Mouse (Mus musculus): Measurements from ENCODE around the gene Ggcx. TPM values are rescaled to one million over a fixed set of nuclear protein-coding genes. Genes with fewer than 3 reads are reported as not detected.
"Not testable (repeated sequence)": the region's sequence is repeated elsewhere in the genome, so short reads cannot be mapped to it uniquely, and the experiment has no call there.

The Ggcx gene
- total RNA-seq, 2 experiments from 2014 or later: 21.7 to 27.0 TPM

DNA sequence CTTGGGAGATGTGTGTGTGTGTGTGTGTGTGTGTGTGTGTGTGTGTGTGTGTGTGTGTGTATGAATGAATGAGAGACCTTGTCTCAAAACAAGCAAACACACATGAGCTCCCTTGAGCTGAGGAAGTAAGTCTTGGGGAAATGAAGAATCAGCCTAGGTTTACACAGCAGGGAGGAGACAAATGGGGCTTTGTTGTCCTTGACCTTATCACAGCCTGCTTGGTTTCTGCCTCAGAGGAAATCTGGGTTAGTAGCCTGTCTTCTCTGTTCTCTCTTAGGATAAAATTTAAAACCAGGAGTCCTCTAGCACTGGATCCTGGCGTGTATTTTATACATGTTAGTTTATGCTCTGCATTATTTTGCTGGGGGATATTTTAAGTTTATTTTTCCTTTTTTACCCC lies 5.7 kb downstream of the Ggcx start:
- intact Hi-C loops (cut with DNase I): no loop called here

GRCm38 (mm10) chr6:72420901-72421300 lies 6.8 kb downstream of the Ggcx start:
- intact Hi-C loops (cut with DNase I): no loop called here
- DNase-seq (ENCODE audit: low spot score in 2 of 2): no peak

More for the DNA sequence above, 5.7 kb downstream of the Ggcx start:
- no peak for DNase-seq (ENCODE audit: low spot score in 2 of 2)

- intact Hi-C loops (cut with DNase I): no loop called here
- DNase-seq (ENCODE audit: low spot score in 2 of 2): no peak
Measured at GRCm38 (mm10) chr6:72425646-72426045, 11.5 kb downstream of the Ggcx start.

- DNase-seq (ENCODE audit: low spot score in 2 of 2): peak; percentile 65 to 75
- intact Hi-C loops (cut with DNase I): loop anchor here (1.0 to 2.0 kb wide), 2 partner anchors 106 to 139 kb away; no protein-coding TSS in a partner anchor
Measured at GRCm38 (mm10) chr6:72428036-72428435, 13.9 kb downstream of the Ggcx start.

- intact Hi-C loops (cut with DNase I): loop anchor here (2.0 kb wide), 1 partner anchor 138 kb away; no protein-coding TSS in a partner anchor
- DNase-seq (ENCODE audit: low spot score in 2 of 2): no peak
Measured at GRCm38 (mm10) chr6:72429061-72429842, 15.1 kb downstream of the Ggcx start.

DNA sequence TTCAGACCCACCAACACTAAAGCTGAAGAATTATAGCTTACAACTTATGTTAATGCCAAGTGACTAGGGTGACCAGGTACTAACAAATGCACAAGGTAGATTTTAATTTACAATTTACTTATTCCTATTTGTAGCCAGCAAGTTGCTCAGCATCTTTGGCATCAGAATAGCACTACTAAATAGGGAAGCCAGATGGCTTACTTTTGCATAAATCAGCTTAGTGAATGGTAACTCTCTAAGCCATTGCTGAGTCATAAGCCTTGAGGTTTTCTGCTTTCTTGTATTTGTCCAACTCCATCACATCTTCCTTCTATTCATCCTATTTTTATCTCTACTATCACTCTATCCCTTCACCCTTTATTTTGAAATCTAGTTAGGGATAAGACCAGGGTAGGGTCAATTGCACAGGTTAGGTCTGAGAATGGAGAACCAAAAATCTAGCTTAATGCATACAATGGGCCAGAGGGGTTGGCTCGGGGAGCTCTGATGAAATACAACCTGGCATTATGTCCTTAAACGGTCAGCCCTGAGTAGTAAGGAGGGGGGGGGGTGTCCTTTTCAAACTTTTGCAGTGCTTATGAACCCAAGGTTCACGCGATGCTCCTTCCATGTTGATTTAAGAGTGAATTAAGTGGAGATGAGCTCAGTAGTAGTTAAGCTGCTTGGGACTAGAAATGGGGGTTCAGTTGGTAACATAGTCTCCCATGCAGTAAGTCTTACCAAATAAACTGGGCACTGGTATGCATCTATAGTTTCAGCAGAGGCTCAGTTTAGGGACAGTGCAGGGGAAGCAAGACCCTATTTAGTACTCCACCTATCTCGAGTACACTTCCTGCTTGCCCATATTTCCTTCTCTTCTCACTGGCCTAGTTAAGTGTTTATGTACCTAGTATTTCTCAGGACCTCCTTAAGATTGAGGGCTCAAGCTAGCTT lies 17.1 kb downstream of the Ggcx start:
- DNase-seq (ENCODE audit: low spot score in 2 of 2): no peak
- intact Hi-C loops (cut with DNase I): no loop called here

DNA sequence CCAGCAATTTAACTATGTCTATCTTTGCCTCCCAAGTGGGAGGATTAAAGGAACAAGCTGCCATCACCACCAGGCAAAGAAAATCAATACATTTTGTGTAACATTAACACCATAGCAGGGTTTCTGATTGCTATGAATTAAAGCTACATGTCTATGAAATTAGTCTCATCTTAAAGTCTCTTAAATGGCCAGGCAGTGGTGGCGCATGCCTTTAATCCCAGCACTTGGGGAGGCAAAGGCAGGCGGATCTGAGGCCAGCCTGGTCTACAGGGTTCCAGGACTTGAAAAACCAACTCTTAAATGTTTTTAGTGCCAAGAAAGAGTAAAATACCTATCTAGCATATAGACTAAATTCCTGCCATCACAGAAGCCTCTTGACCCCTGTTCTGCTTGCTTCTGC lies 18.0 kb downstream of the Ggcx start:
- intact Hi-C loops (cut with DNase I): no loop called here
- no peak for DNase-seq (ENCODE audit: low spot score in 2 of 2)

GRCm38 (mm10) chr6:72438226-72438625 lies 24.1 kb downstream of the Ggcx start:
- intact Hi-C loops (cut with DNase I): loop anchor here (2.0 kb wide), 1 partner anchor 75 kb away; no protein-coding TSS in a partner anchor
- DNase-seq (ENCODE audit: low spot score in 2 of 2): no peak

- DNase-seq (ENCODE audit: low spot score in 2 of 2): peak; percentile 92 to 94
- intact Hi-C loops (cut with DNase I): loop anchor here (2.0 kb wide), 1 partner anchor 74 kb away; no protein-coding TSS in a partner anchor
Measured at GRCm38 (mm10) chr6:72438862-72439354, 24.8 kb downstream of the Ggcx start.

DNA sequence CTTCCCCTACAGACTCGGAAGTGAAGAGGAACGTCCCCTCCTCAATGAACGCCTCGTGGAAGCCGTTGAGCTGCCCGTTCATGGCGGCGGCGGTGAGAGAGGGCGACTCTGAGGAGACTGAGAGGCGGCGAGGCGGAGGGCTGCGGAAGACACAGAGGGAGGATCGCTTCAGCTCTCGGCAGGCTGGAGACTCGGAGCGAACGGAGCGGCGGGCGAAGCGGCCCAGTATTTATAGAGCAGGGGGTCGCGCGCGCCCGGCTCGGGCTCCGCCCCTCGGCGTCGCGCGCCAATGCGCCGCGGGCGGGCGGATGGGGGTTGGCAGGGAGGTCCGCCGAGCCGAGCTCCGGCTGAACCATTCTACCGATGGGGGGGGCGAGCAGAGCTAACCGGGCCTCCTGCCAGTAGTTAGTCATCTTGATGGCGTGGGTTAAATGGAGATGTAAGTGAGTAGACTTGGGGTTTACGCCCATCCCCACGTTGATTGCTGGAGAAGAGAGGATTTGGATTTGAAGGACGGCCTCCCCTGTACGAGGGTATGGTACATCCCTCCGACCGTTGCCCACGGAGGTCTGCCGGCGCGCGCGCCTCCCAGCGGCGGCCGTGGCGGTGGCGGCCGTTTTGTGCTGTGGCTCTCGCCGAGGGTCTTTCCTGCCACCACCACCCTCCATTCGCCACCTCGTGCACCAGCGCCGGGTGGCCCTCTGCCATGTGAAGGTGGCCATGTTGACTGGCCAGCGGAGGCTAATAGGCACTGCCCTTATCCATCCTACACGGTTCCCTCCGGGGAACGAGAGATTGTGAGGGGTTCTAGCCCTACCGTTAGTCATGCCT lies 25.5 kb downstream of the Ggcx start, which contains the start of gene Mat2a:
Mat2a (minus strand) TSS at position 204 of the 831 bp plus-strand sequence.
- intact Hi-C loops (cut with DNase I): loop anchor here (2.0 kb wide), 1 partner anchor 73 kb away; no protein-coding TSS in a partner anchor
- peak; percentile 97 for DNase-seq (ENCODE audit: low spot score in 2 of 2)

GRCm38 (mm10) chr6:72440186-72440990 lies 26.3 kb downstream of the Ggcx start:
- intact Hi-C loops (cut with DNase I): no loop called here

GRCm38 (mm10) chr6:72442921-72443604 lies 29.0 kb downstream of the Ggcx start:
- no peak for DNase-seq (ENCODE audit: low spot score in 2 of 2)
- intact Hi-C loops (cut with DNase I): no loop called here

More at GRCm38 (mm10) chr6:72440186-72440990, 26.3 kb downstream of the Ggcx start:
- peak; percentile 37 to 38 for DNase-seq (ENCODE audit: low spot score in 2 of 2)

DNA sequence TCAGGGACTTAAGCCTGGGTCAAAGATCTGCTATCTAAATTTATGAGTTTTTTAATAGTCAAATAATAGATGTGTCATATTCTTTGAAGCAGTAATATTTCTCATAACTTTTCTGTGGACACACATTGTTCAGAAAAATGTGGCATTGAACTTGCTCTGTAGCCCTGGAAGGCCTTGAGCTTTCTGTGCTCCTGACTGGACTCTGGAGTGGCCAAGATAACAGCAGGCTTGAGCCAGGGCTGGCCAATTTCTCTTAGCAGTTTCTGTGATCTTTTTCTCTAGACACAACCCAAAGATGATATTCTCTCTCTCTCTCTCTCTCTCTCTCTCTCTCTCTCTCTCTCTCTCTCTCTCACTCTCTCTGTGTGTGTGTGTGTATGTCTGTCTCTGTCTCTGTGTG lies 30.9 kb downstream of the Ggcx start:
- DNase-seq (ENCODE audit: low spot score in 2 of 2): no peak
- intact Hi-C loops (cut with DNase I): no loop called here

DNA sequence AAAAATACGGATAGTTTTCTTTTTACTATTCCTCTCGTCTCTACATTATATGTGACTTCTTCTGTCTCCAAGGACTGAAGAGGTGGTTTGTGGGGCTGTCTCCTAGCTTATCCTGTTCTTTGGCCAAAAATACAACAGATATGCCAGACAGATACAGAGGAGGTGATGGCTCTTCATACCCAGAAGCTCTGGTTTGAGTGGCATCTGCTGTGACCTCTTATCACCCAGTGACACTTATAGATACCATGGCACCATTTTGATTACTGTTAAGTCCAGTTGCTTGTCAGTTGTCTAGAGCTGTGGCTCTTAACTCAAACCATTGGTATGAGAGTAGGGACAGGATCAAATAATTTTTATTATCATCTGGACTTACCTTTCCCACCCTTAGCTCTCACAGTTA lies 33.4 kb downstream of the Ggcx start:
- no peak for DNase-seq (ENCODE audit: low spot score in 2 of 2)
- intact Hi-C loops (cut with DNase I): no loop called here

GRCm38 (mm10) chr6:72451778-72452177 lies 37.7 kb downstream of the Ggcx start:
- intact Hi-C loops (cut with DNase I): not testable (repeated sequence)

GRCm38 (mm10) chr6:72452329-72452728 lies 38.2 kb downstream of the Ggcx start:
- intact Hi-C loops (cut with DNase I): no loop called here
- no peak for DNase-seq (ENCODE audit: low spot score in 2 of 2)

More at GRCm38 (mm10) chr6:72451778-72452177, 37.7 kb downstream of the Ggcx start:
- not testable (repeated sequence) for DNase-seq (ENCODE audit: low spot score in 2 of 2)

DNA sequence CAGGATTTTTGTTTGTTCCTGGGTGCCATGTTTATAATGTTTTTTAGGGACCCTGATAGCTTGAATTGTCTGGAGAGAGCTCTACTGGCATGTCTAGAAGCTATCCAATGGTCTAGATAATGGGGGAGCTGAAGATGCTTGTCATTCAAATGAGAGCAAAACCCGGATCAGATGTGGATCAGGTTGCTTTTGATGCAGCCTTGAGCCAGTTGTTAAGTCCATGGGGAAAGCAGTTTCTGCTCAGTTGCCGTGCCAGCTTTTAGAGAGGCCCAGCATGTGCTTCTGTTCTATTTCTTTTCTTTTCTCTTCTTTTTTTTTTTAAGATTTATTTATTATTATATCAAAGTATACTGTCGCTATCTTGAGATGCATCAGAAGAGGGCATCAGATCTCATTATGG lies 39.5 kb downstream of the Ggcx start:
- no peak for DNase-seq (ENCODE audit: low spot score in 2 of 2)
- intact Hi-C loops (cut with DNase I): no loop called here
